ENCODE assay signal across 8 mouse cellular contexts in genomic region chr2:28205467-28205805, GRCm38 (mm10). TPM values are rescaled to one million over a fixed set of nuclear protein-coding genes. Genes with fewer than 3 reads are reported as not detected.
A peak's percentile ranks its signal among the peaks of the same experiment; 100 is the strongest.
DNase-seq lines count a peak whose midpoint lies in the region; ATAC-seq lines count a peak whose summit lies in the region.

No protein-coding gene starts in this region.

- H3K27me3 ChIP-seq in hindbrain, embryonic 10.5 days (ENCODE audit: insufficient read depth, poor library complexity, severe bottlenecking): peaks cover 25% of the 10 kb centered on the region

- H3K4me3 ChIP-seq in hindbrain, embryonic 10.5 days: peak overlapping the region; percentile 71

- H3K36me3 ChIP-seq in hindbrain, embryonic 10.5 days: peaks cover 24% of the 10 kb centered on the region

- DNase-seq in Muller cell, postnatal 12 days (ENCODE audit: inconsistent ontology term): peak; percentile 87
- peak; percentile 93 for DNase-seq in cerebellum, adult 8-10 months
- peak; percentile 84 for DNase-seq in hindbrain, embryonic 10.5 days (ENCODE audit: low spot score)
- DNase-seq in layer of hippocampus, postnatal 14 days (ENCODE audit: low spot score in 2 of 2): peak; percentile 77 to 88
- DNase-seq in lung, postnatal 10 days: peak; percentile 90
- DNase-seq in retina, postnatal 1 day: peak; percentile 89
- DNase-seq in urinary bladder, adult 18-20 months (ENCODE audit: low spot score in 2 of 2): peak; percentile 75 to 76

- no peaks in the 10 kb centered on the region for H3K9me3 ChIP-seq in hindbrain, embryonic 10.5 days

- peak; percentile 45 for ATAC-seq in frontal cortex, adult (ENCODE audit: low TSS enrichment)

- H3K27ac ChIP-seq in hindbrain, embryonic 10.5 days: peak overlapping the region; percentile 86

- H3K4me1 ChIP-seq in hindbrain, embryonic 10.5 days (replicated peaks): peaks cover 52% of the 10 kb centered on the region

- WGBS in hindbrain, embryonic 10.5 days: under 1% methylated on average over 49 of the region's 49 CpGs

RNA-seq across cellular contexts. Expression of gene Olfm1, which starts 12.6 kb away (rescaled TPM):
- 46.9 and 113 TPM in 2 replicates for polyA plus RNA-seq in hindbrain, embryonic 10.5 days (2016; fragmentation: Nextera tagmentation; extraction: Ambion mirVana)
- 1,000 to 10,000 TPM; 1,124 to 1,184 TPM for total RNA-seq in layer of hippocampus, postnatal 14 days (2021)

Comparison
In these comparisons a context has a peak if more than half of its experiments do, and no peak if none do; other contexts are left out.
1. Peak in every context shown above with its lines: DNase-seq, ATAC-seq, H3K4me3 ChIP-seq and H3K27ac ChIP-seq.